Mouse (Mus musculus) urinary bladder, postnatal 25 days (tissue): ENCODE results near the gene Mettl15.
"Not testable (repeated sequence)": the region's sequence is repeated elsewhere in the genome, so short reads cannot be mapped to it uniquely, and the experiment has no call there.

Experiments
- DNase-seq: peaks from one replicate; pipeline ENCODE4 v3.0.0; 2022; ENCODE audit warnings: low spot score

Mettl15 gene

GRCm38 (mm10) chr2:109280600-109281340, at the start of gene Mettl15, which contains the start of gene Kif18a:
Mettl15 (minus strand) TSS chr2:109280748.
Kif18a (plus strand) TSS chr2:109280738.
- peak; percentile 90 for DNase-seq

GRCm38 (mm10) chr2:109311369-109311768, 30.8 kb upstream of the Mettl15 start:
- DNase-seq = no peak

- DNase-seq = no peak
These were observed 23.1 kb upstream of the Mettl15 start for GRCm38 (mm10) chr2:109303638-109304037.

DNA sequence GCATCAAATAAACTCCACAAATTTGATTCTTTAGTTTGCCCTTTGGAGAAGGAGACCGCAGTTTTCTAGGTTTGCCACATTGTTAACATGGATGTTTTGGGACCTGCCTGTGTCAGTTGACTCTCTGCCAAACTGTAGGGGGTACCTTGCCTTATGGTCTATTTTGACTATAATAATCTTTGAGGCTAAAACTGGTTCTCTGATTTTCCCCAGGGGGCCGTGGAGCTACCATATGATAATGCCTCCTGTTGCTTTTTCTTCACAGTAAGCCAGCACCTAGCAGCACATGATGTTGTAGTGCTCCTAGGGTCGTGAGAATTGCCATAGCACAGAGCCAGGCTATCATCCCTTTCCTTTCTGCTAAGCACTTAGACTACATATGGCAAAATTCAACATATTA, 21.7 kb upstream of the Mettl15 start:
- DNase-seq = no peak

DNA sequence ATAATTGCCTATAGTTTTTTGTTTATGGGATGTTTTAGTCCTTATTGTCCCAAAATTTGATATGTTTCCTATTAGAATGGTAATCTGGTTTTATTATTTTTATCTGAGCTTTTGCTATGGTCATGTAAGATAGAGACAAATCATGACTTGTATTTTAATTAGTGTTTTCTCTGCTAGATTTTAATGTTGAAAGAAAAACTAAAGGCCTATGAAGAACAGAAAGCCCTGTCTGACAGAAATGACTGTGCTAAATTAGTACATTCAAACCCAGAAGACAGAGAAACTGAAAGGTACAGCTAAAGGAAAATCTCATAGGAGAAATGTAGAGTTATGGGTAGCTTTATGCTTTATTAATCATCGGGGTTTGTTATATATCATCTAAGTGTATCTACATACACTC, 17.6 kb upstream of the Mettl15 start:
- no peak for DNase-seq

DNA sequence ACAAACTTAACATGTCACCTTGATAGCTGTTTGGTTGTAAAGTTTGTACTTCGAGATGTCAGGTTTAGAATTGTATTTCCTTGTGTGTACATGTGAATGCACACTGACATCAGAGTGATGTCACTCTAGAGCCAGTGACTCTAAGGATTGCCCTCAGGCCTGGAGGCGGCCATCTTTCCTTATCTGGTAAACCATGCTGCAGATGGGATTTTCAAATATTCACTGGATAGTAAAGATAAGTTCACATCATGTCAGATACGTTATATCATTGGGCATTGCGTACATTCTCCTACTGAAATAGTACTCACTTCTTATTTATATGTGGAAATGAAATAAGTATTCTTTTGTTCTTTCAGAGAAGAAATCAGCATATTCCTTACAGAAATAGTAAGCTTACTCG, 15.7 kb upstream of the Mettl15 start:
- DNase-seq = no peak

- DNase-seq = no peak
These were observed 8.8 kb upstream of the Mettl15 start for GRCm38 (mm10) chr2:109289327-109289726.

DNA sequence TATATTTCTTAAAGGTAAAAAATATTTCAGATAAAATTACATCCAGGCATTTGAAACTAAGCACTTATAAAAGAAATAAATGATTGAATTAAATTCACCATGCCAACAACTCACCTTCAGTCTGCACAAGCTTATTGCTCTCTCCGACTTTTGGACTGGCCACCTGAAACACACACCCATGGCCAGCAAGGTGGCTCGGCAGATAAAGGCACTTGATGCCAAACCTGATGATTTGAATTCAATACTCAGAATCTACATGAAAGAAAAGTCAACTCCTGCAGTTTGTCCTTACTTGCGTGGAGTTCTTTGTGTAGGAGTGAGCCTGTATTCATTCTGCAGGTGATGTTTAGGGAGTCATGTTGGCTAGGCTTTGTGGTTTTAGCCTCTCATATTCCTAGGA, 3.6 kb upstream of the Mettl15 start:
- DNase-seq = no peak

DNA sequence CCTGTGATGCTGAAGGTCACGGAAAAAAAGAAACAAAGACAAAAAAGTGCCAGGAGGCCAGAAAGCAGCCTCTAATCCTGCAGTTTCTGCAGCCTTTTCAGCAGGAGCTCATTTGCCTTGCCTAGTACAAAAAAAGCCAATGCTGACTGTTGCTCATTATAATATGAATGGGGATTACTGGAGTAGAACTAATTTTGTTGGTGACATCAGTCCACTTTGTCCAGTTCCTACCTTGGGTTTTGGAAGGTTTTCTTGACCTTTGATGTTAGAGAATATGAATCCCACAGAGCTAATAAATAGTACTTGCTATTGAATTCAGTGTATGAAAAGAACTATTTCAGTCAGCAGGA, 768 bp upstream of the Mettl15 start:
- DNase-seq = no peak

GRCm38 (mm10) chr2:109280272-109280599, 312 bp downstream of the Mettl15 start:
- DNase-seq = no peak

GRCm38 (mm10) chr2:109278036-109278435, 2.5 kb downstream of the Mettl15 start:
- DNase-seq = peak; percentile 37

DNA sequence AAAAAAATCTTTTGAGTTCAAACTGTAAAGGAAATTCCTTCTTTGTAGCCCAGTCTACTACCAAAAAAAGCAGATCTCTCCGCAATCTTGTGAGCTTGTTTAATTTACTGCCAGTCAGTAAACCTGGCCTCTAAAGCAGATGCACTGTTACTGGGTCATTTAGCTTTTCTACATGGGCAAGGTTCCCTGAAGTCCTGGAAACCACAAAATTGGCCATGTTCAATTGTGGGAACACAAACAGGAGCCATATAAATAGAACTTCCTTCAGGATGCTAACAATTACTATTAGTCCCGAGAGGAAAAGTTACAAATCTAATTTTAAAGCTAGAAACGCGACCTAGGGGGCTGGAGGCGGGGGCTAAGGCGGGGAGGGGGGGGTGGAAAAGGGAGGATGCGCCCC, 3.0 kb downstream of the Mettl15 start:
- DNase-seq = no peak

GRCm38 (mm10) chr2:109273098-109273497, 7.5 kb downstream of the Mettl15 start:
- no peak for DNase-seq

DNA sequence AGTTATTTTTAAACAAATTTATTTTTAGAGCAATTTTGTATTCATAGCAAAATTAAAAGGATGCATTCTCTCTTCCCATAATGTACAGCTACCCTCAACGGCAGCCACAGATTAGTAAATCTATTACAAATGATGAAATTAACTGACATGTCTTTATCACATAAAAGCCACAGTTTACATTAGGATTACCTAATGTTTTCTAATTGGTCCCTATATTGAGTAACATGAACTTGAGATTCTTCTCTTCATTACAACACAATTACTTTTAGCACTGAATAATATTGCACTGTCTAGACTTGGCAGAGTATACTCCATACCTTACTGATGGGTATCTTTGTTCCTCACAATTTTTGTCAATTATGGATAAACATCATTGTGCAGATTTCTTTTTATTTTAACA, 17.8 kb downstream of the Mettl15 start:
- DNase-seq = no peak

GRCm38 (mm10) chr2:109241947-109242346, 38.6 kb downstream of the Mettl15 start:
- no peak for DNase-seq

- DNase-seq = no peak
These were observed 44.8 kb downstream of the Mettl15 start for GRCm38 (mm10) chr2:109235741-109236140.

DNA sequence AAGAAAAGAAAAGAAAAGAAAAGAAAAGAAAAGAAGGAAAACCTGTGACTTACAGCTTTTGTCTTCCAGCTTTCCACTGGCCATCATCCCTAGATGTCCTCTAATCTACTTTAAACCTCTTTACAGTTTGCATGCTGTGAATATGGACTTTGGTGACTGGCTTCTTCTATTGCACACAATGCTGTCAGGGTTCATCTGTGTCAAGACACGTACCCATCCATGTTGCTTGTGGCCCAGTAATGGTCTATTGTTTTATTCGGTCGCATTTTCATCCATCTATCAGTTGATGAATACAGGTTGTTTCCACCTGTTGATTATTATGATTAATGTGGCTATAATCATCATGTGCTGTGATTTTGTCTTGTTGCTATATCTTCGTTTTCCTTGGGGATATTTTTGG, 46.7 kb downstream of the Mettl15 start:
- no peak for DNase-seq

DNA sequence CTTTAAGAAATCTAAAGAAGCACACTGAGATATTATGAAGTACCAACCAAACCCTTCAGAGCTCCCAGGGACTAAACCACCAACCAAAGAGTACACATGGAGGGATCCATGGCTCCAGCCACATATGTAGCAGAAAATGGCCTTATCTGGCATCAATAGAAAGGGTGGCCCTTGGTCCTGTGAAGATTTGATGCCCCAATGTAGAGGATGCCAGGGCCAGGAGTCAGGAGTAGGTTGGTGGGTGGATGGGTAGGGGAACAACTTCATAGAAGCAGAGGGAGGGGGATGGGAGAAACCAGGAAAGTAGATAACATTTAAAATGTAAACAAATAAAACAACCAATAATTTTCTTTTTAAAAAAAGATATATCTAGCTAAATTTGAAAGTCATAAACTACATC, 50.1 kb downstream of the Mettl15 start:
- DNase-seq = no peak

GRCm38 (mm10) chr2:109227196-109227595, 53.4 kb downstream of the Mettl15 start:
- DNase-seq = no peak

DNA sequence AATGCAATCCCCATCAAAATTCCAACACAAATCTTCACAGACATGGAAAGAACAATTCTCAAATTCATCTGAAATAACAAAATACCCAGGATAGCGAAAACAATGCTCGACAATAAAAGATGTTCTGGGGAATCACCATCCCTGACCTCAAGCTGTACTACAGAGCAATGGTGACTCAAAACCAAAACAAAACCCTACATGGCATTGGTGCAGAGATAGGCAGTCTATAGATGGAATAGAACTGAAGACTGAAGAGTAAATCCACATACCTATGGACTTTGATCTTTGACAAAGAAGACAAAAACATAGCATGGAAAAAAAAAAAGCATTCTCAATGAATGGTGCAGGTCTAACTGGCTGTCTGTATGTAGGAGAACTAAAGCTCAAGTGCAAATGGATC, 59.1 kb downstream of the Mettl15 start:
- no peak for DNase-seq

DNA sequence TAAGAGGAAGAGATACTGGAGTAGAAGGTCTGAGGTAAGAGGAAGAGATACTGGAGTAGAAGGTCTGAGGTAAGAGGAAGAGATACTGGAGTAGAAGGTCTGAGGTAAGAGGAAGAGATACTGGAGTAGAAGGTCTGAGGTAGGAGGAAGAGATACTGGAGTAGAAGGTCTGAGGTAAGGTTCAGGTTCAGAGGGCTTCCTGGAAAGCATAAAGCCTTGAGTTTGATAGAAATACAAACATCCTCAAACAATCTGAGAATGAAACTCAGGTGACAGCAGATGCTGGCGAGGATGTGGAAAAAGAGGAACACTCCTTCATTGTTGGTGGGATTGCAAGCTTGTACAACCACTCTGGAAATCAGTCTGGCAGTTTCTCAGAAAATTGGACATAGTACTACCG, 63.9 kb downstream of the Mettl15 start:
- DNase-seq = not testable (repeated sequence)

DNA sequence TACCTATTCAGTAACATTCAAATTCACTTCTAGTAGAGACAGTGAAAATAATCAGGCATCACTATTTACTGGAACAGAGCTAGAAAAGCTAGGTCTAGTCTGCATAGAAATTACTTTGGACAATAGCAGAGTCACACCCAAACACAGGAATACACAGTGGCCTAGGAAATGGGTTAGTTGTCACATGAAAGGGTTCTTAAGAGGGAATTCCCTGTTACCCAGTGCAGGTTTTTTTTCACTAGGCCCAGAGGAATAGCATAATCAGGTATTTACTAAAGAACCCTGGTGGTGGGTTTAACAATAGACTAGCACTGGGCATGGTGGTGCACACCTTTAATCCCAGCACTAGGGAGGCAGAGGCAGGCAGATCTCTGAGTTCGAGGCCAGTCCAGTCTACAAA, 69.9 kb downstream of the Mettl15 start:
- not testable (repeated sequence) for DNase-seq

DNA sequence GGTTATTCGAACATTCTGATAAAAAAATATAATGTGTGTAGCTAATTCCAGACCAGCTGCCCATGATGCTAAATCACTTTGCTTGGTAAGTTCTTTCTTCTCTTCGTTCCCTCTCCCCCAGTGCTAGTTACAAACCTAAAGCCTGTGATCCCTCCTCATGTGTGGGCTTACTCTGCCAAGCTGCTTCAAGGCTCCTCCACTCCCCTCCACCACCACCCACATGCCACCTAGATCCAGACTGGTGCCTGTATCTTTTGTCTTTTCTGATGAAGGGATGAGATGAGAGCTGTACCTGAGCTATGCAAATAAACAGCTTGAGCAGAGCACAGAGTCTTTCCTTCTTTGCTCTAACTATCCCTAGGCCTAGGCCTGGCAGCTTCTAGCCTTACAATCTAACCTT, 72.5 kb downstream of the Mettl15 start:
- no peak for DNase-seq

DNA sequence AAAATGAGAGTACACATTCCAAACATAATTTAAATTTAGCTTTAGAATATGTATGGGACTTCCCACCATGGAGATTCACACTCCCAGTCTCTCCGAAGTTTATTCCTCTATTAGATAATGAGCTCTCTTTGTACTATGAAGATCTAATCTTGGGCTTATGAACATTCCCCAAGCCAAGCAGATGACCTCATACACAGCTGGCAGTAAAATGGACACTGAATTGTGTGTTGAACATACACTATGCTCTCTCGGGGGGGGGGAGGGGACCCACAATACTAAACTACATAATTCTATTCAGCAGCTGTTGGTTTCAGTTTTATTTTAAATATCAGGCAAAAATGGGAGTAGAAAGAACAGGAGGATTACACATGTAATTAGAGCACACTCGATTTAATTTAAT, 97.6 kb downstream of the Mettl15 start:
- no peak for DNase-seq

DNA sequence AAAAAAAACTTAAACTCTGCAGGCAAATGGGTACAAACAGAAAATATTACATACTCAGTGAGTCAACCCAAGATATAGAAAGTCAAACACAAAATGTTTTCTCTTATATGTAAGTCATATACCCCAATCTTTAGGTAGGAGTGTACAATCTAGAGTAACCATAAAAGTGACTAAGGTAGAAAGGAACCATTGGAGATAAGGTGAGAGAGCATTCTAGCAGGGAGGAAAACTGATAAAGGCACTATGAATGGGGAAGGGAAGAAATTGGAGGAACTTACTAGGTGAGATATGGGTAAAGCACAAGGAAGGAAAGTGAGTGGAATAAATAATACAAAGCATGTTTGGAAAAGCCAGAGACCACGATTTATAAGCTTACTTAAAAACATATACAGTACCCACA, 122.0 kb downstream of the Mettl15 start:
- DNase-seq = no peak
